27 mouse cellular contexts compared by ENCODE assay signal in the genomic region with DNA sequence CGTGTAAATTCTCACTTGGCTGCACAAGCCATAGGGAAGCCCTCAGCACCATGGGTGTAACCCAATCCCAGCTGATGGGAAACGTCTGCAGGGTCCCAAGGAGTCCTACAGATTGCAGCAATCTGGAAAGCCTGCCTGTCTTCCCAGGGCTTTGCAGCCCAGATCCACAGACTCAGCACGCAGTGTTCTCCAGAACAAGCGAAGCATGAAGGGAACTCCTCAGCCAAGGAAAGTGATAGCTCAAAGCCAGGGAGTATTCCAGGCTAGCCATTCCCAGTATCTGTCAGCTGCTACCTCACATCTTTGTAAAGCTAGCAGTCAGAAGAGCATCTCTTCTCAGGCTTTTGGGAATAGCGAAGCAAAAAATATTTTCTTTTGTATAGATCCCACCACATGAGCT.
DNase-seq lines count a peak whose midpoint lies in the region; ATAC-seq and TF ChIP-seq lines count a peak whose summit lies in the region.
"Had no signal": no experiment of that assay in that cellular context is flagged by ENCODE, and none has a peak within 500 bp of the region (broad histone marks: within the 10 kb centered on the region; RNA-seq: fewer than 3 reads in every experiment).

No protein-coding gene starts in this region.

- WGBS in kidney, postnatal 0 days = 41% methylated on average over 5 of the region's 5 CpGs
- WGBS in kidney, embryonic 15.5 days = 48% methylated on average over 5 of the region's 5 CpGs
- WGBS in embryonic facial prominence, embryonic 14.5 days = 46% methylated on average over 5 of the region's 5 CpGs
- 53% methylated on average over 5 of the region's 5 CpGs for WGBS in limb, embryonic 12.5 days

- no peaks in the 10 kb centered on the region for H3K9me3 ChIP-seq in kidney, postnatal 0 days (replicated peaks; ENCODE audit: low read length)
- H3K9me3 ChIP-seq in kidney, embryonic 15.5 days (replicated peaks) = no peaks in the 10 kb centered on the region
- no peaks in the 10 kb centered on the region for H3K9me3 ChIP-seq in embryonic facial prominence, embryonic 14.5 days (ENCODE audit: control insufficient read depth, low read length)
- no peaks in the 10 kb centered on the region for H3K9me3 ChIP-seq in limb, embryonic 12.5 days
- H3K9me3 ChIP-seq: forebrain, embryonic 15.5 days; heart, embryonic 13.5 days; intestine, embryonic 15.5 days had no signal

- H3K27ac ChIP-seq in kidney, postnatal 0 days = no peak overlapping the region
- H3K27ac ChIP-seq in kidney, embryonic 15.5 days = no peak overlapping the region
- no peak overlapping the region for H3K27ac ChIP-seq in embryonic facial prominence, embryonic 14.5 days (replicated peaks; ENCODE audit: low read depth, low read length)
- 0 out of 2 replicates have a peak overlapping the region, but pooled peaks have one; percentile 23 for H3K27ac ChIP-seq in limb, embryonic 12.5 days
- H3K27ac ChIP-seq: forebrain, embryonic 15.5 days; heart, embryonic 13.5 days; intestine, embryonic 15.5 days; layer of hippocampus, adult 2 months; left cerebral cortex, adult 2 months; liver, embryonic 14.5 days had no signal

- intact Hi-C loops in heart, postnatal 10 days (cut with DNase I) = no loop called here

- H3K4me2 ChIP-seq in kidney, postnatal 0 days (ENCODE audit: low read length) = no peak overlapping the region
- no peak overlapping the region for H3K4me2 ChIP-seq in kidney, embryonic 15.5 days
- H3K4me2 ChIP-seq in embryonic facial prominence, embryonic 14.5 days (ENCODE audit: low read depth, low read length) = no peak overlapping the region
- H3K4me2 ChIP-seq in limb, embryonic 12.5 days = no peak overlapping the region
- H3K4me2 ChIP-seq: forebrain, embryonic 15.5 days; heart, embryonic 13.5 days; intestine, embryonic 15.5 days had no signal

- H3K36me3 ChIP-seq in kidney, postnatal 0 days (ENCODE audit: insufficient read depth, low read length) = no peaks in the 10 kb centered on the region
- H3K36me3 ChIP-seq in kidney, embryonic 15.5 days = no peaks in the 10 kb centered on the region
- H3K36me3 ChIP-seq in embryonic facial prominence, embryonic 14.5 days (ENCODE audit: control insufficient read depth, insufficient read depth, low read length) = no peaks in the 10 kb centered on the region
- no peaks in the 10 kb centered on the region for H3K36me3 ChIP-seq in limb, embryonic 12.5 days
- H3K36me3 ChIP-seq: forebrain, embryonic 15.5 days; heart, embryonic 13.5 days; intestine, embryonic 15.5 days had no signal

- H3K4me1 ChIP-seq in kidney, postnatal 0 days (replicated peaks; ENCODE audit: insufficient read depth, low read length) = no peaks in the 10 kb centered on the region
- peaks cover 8% of the 10 kb centered on the region for H3K4me1 ChIP-seq in kidney, embryonic 15.5 days
- H3K4me1 ChIP-seq in embryonic facial prominence, embryonic 14.5 days (ENCODE audit: control insufficient read depth, insufficient read depth, low read length) = peaks cover 17% of the 10 kb centered on the region
- H3K4me1 ChIP-seq in limb, embryonic 12.5 days (replicated peaks) = peaks cover 37% of the 10 kb centered on the region
- H3K4me1 ChIP-seq: forebrain, embryonic 15.5 days; heart, embryonic 13.5 days; intestine, embryonic 15.5 days had no signal

- no peaks in the 10 kb centered on the region for H3K27me3 ChIP-seq in kidney, postnatal 0 days (ENCODE audit: insufficient read depth, low read length)
- no peaks in the 10 kb centered on the region for H3K27me3 ChIP-seq in kidney, embryonic 15.5 days
- no peaks in the 10 kb centered on the region for H3K27me3 ChIP-seq in embryonic facial prominence, embryonic 14.5 days (replicated peaks; ENCODE audit: control insufficient read depth, insufficient read depth, low read length)
- no peaks in the 10 kb centered on the region for H3K27me3 ChIP-seq in limb, embryonic 12.5 days
- H3K27me3 ChIP-seq: forebrain, embryonic 15.5 days; intestine, embryonic 15.5 days had no signal

- H3K4me3 ChIP-seq in kidney, postnatal 0 days (replicated peaks; ENCODE audit: low read depth, low read length) = no peak overlapping the region
- no peak overlapping the region for H3K4me3 ChIP-seq in kidney, embryonic 15.5 days (replicated peaks)
- no peak overlapping the region for H3K4me3 ChIP-seq in embryonic facial prominence, embryonic 14.5 days (ENCODE audit: low read depth, low read length)
- H3K4me3 ChIP-seq in limb, embryonic 12.5 days (replicated peaks) = no peak overlapping the region
- H3K4me3 ChIP-seq: forebrain, embryonic 15.5 days; heart, embryonic 13.5 days; intestine, embryonic 15.5 days; layer of hippocampus, adult 2 months; left cerebral cortex, adult 2 months had no signal

- H3K9ac ChIP-seq in kidney, postnatal 0 days (ENCODE audit: low read depth, low read length) = no peak overlapping the region
- no peak overlapping the region for H3K9ac ChIP-seq in kidney, embryonic 15.5 days
- H3K9ac ChIP-seq in embryonic facial prominence, embryonic 14.5 days (ENCODE audit: low read depth, low read length) = no peak overlapping the region
- no peak overlapping the region for H3K9ac ChIP-seq in limb, embryonic 12.5 days (replicated peaks)
- H3K9ac ChIP-seq: forebrain, embryonic 15.5 days; heart, embryonic 13.5 days; intestine, embryonic 15.5 days; liver, embryonic 14.5 days had no signal

- peak; percentile 39 for DNase-seq in heart, adult 8-10 months (ENCODE audit: low spot score)
- no peak for DNase-seq in heart, postnatal 10 days
- DNase-seq in kidney, postnatal 0 days (ENCODE audit: low spot score) = peak; percentile 27
- peak; percentile 35 for DNase-seq in embryonic facial prominence, embryonic 14.5 days (ENCODE audit: low spot score)
- no peak for DNase-seq in B cell, adult 2 months
- DNase-seq: adrenal gland, adult 2 months; adrenal gland, postnatal 36 days; cerebellum, adult 18-20 months; cerebellum, postnatal 25 days; gastrocnemius, postnatal 14 days; heart, postnatal 14 days; liver; lung, adult 2 months; lung, postnatal 10 days; right cerebral cortex, adult 18-20 months; thymus, postnatal 4 days had no signal

- no peak for TF ChIP-seq CTCF in kidney, postnatal 0 days (IDR thresholded peaks at IDR 0.05; ENCODE audit: low read depth)

- no peak for ATAC-seq in kidney, postnatal 0 days (replicated peaks; ENCODE audit: low FRiP score, low read depth)
- no peak for ATAC-seq in kidney, embryonic 15.5 days (replicated peaks; ENCODE audit: low FRiP score)
- no peak for ATAC-seq in embryonic facial prominence, embryonic 14.5 days (ENCODE audit: low read depth)
- ATAC-seq in limb, embryonic 12.5 days (ENCODE audit: insufficient number of reproducible peaks, insufficient read depth, low FRiP score, low TSS enrichment, low read depth) = no peak
- ATAC-seq: activated CD4-positive, CD25-positive, alpha-beta regulatory T cell, adult 4 months; forebrain, embryonic 15.5 days; hindbrain, embryonic 16.5 days; intestine, embryonic 15.5 days; midbrain, embryonic 16.5 days had no signal

Comparison
In these comparisons a context has a peak if more than half of its experiments do, and no peak if none do; other contexts are left out.
1. DNase-seq: peak in heart, adult 8-10 months (single experiment), kidney, postnatal 0 days (single experiment) and embryonic facial prominence, embryonic 14.5 days (single experiment); none in heart, postnatal 10 days (0 of 2) and B cell, adult 2 months (0 of 2).